Mouse (Mus musculus) hindbrain, embryonic 14.5 days (tissue): ENCODE measurements around the gene Cntn5. TPM values are rescaled to one million over a fixed set of nuclear protein-coding genes. Genes with fewer than 3 reads are reported as not detected.

Source experiments
- ATAC-seq: fragments of 200-750 bp; cut with Nextera tagmentation; 2 replicates; pipeline ENCODE4 v1.8.0; 2017; ENCODE audit warnings: moderate number of reproducible peaks, mild to moderate bottlenecking, moderate TSS enrichment, moderate library complexity; ENCODE audit not compliant: low FRiP score
- DNase-seq: peaks from one replicate; pipeline ENCODE4 v3.0.0-alpha.2; 2015; ENCODE audit warnings: low spot score
- H3K27ac ChIP-seq: fragments of 300-500 bp; sonication (generic); 2 replicates; pipeline ENCODE4 v1.5.1; 2014; ENCODE audit warnings: mild to moderate bottlenecking, moderate library complexity
- H3K27me3 ChIP-seq: fragments of 300-500 bp; sonication (generic); 2 replicates; pipeline ENCODE4 v1.6.1; 2014; ENCODE audit warnings: mild to moderate bottlenecking, low read length, mixed read lengths; ENCODE audit not compliant: control insufficient read depth, insufficient read depth
- H3K36me3 ChIP-seq: fragments of 300-500 bp; sonication (generic); replicated peaks from 2 replicates; pipeline ENCODE4 v1.6.1; 2014; ENCODE audit not compliant: control insufficient read depth, insufficient read depth
- H3K4me1 ChIP-seq: fragments of 300-500 bp; sonication (generic); replicated peaks from 2 replicates; pipeline ENCODE4 v1.6.1; 2014; ENCODE audit warnings: antibody characterized with exemption, low read length, mixed read lengths; ENCODE audit not compliant: control insufficient read depth, insufficient read depth
- H3K4me2 ChIP-seq: fragments of 300-500 bp; sonication (generic); replicated peaks from 2 replicates; pipeline ENCODE4 v1.6.1; 2014; ENCODE audit warnings: mild to moderate bottlenecking, moderate library complexity
- H3K4me3 ChIP-seq: fragments of 300-500 bp; sonication (generic); replicated peaks from 2 replicates; pipeline ENCODE4 v1.5.1; 2014; ENCODE audit warnings: mild to moderate bottlenecking, low read length
- H3K9ac ChIP-seq: fragments of 300-500 bp; sonication (generic); 2 replicates; pipeline ENCODE4 v1.6.1; 2014
- H3K9me3 ChIP-seq: fragments of 300-500 bp; sonication (generic); 2 replicates; pipeline ENCODE4 v1.6.1; 2016; ENCODE audit warnings: low read length; ENCODE audit not compliant: control insufficient read depth
- WGBS: fragments of 180-500 bp; shearing (Covaris S2); extraction: QIAGEN DNeasy Blood & Tissue Kit; methylation state at CpG from one replicate; pipeline ENCODE4 v1.1.7; 2014; 5-methylcytosine and 5-hydroxymethylcytosine counted together
- polyA plus RNA-seq: library from polyadenylated mRNA; unstranded; fragments of >200 nt; fragmentation: Nextera tagmentation; extraction: Ambion mirVana; gene quantifications from 2 replicates; pipeline ENCODE4 v1.2.1, GENCODE M21; 2014

Cntn5 gene
- polyA plus RNA-seq, 1 experiment from 2014 or later, result 22.0 TPM

DNA sequence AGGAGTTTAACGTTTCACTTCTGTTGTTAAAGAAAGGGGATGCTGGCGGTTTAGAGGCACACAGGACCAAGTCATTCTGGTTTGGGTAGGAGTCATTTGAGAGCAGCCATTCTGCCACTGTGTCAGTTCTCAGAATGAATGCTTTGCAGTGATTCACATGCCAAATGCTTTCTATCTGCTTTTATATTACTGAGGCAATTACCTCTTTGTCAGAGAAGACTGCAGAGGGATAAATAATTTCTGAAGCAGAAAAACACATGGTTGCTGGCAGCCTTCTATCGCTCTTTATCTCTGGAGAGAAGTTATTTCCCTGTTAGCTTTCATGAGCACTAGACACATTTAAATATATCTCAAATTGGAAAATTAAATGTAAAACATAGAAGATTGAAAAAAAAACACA, 1207.9 kb downstream of the Cntn5 start:
- Histone ChIP-seq H3K4me2 (no peak overlapping the region), H3K27me3 (no peaks in the 10 kb centered on the region), H3K9me3 (no peaks in the 10 kb centered on the region), H3K9ac (no peak overlapping the region), H3K27ac (no peak overlapping the region; the same call in 1 of the 2 replicates), H3K4me3 (no peak overlapping the region), H3K4me1 (no peaks in the 10 kb centered on the region), H3K36me3 (no peaks in the 10 kb centered on the region)
- WGBS, result 64% methylated on average over 3 of the region's 3 CpGs
- DNase-seq, result no peak
- ATAC-seq, result no peak

DNA sequence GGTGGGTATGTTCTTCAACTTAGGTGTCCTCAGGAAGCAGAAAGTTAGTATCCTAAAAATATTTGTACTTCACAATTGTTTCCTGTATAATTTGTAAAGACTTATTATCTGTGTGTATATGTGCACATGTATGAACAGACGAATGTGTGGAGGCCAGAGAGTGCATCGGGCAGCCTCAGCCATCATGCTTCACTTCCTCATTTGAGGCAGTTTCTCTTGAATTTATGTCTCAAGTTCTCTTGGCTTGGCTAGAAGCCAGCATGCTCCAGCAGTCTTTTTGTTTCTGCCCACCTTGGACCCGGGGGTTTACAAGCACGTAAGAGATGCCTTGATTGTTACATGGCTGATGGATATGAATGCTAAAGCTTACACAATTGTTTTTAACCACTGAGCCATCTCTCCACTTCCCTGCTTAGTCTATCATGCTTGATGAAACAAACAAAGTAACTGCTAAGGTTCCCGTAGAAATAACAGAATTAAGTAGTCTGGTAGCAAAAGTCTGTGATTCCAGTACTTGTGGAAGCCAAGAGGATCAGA, 1222.2 kb downstream of the Cntn5 start:
- no peak for ATAC-seq
- no peak overlapping the region for H3K4me3 ChIP-seq

DNA sequence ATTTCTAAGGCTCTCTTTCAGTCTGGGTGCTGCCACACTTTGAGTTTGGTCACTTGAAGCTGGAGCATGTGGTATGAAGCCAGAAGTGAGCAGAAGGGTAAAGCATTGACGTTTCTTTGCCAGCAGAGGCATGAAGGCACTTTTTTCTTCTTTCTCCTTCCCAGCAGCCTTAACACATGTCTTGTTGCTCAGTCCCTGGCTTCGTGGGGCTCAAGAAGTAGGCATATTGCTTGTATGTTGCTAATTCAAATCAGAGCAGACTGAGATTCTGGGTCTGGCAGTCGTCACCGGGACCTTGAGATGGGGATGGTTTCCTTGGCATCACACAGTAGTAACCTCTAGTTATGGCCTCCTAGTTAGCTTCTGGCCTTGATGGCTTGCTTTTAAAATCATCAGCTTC, 1228.5 kb downstream of the Cntn5 start:
- DNase-seq (no peak), ATAC-seq (no peak)
- Histone ChIP-seq H3K9ac (no peak overlapping the region), H3K4me1 (peaks cover 4% of the 10 kb centered on the region; the same call in 1 of the 2 replicates), H3K4me2 (no peak overlapping the region), H3K27ac (no peak overlapping the region), H3K36me3 (no peaks in the 10 kb centered on the region), H3K9me3 (no peaks in the 10 kb centered on the region), H3K27me3 (no peaks in the 10 kb centered on the region), H3K4me3 (no peak overlapping the region)
- WGBS, result 85% methylated on average over 4 of the region's 4 CpGs

More for the DNA sequence above, 1222.2 kb downstream of the Cntn5 start:
- Histone ChIP-seq H3K27me3 (no peaks in the 10 kb centered on the region), H3K4me1 (no peaks in the 10 kb centered on the region; the same call in 1 of the 2 replicates), H3K4me2 (no peak overlapping the region), H3K27ac (no peak overlapping the region), H3K9ac (no peak overlapping the region), H3K9me3 (no peaks in the 10 kb centered on the region), H3K36me3 (no peaks in the 10 kb centered on the region)
- DNase-seq, result no peak
- 36% methylated on average over 5 of the region's 5 CpGs for WGBS

DNA sequence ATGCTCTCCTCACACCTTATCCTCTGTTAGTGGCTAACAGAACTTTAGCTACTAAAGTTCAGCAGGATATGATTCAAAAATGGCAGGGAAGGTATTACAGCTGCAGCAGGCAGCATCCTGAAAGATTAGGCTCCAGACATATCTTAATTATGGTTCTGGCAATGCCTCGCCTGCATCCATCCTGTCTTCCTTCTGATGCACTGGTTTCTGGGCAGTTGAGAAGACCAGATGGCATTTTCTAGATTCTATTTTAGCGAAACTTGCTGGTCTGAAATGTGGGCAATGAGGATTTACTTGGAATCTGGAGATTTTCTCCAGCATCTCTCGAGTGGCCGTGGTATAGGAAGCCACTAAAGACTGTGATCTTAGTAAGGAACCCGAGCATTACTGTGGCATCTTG, 1230.0 kb downstream of the Cntn5 start:
- Histone ChIP-seq H3K27me3 (no peaks in the 10 kb centered on the region), H3K9ac (no peak overlapping the region), H3K4me3 (no peak overlapping the region), H3K4me1 (0 out of 2 replicates have a peak, but pooled peaks cover 4% of the 10 kb centered on the region), H3K36me3 (no peaks in the 10 kb centered on the region), H3K4me2 (no peak overlapping the region), H3K27ac (no peak overlapping the region), H3K9me3 (no peaks in the 10 kb centered on the region)
- ATAC-seq (no peak), DNase-seq (no peak)
- WGBS, result 91% methylated on average over 5 of the region's 5 CpGs

DNA sequence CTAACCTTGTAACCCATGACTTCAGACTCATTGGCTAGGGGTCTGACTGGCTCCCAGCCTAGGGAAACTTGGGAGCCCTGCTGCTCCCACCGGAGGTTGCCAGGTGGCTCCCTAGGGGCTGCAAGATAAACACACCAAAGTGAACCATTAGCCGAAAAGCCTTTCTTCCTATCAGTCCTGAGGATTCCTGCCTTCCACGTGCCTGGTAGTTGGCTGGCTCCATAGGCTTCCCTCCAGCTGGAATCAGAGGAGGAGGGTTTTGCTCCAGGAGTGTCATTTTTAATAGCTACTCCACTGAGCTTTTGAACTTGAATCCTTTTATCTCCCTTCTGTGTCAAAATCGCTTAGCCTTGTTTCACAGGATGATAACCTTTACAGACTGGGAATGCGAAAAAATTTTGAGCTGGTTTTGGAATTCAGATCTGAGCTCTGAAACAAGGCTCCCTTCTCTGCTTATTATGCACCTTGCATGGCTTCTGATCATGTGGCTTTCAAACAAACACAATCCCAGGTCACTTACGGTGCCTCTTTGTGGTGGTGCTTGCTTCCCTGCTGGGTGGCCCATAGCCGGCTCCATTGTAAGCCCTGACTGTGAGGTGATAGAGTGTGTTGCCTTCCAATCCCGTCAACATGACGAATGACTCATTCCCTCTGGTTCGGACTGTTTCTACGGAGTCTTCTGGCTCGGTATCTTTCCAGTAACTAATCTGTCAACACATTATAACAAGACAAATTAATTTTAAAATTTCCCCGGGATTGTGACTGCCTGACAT, 1231.1 kb downstream of the Cntn5 start:
- ATAC-seq (peak; percentile 79; the same call in 1 of the 2 replicates), DNase-seq (peak; percentile 50)
- no peak overlapping the region for H3K9ac ChIP-seq
- 8% methylated on average over 13 of the region's 13 CpGs for WGBS
- H3K9me3 ChIP-seq, result no peaks in the 10 kb centered on the region
- no peaks in the 10 kb centered on the region for H3K36me3 ChIP-seq
- H3K4me2 ChIP-seq, result no peak overlapping the region
- 0 out of 2 replicates have a peak, but pooled peaks cover 4% of the 10 kb centered on the region for H3K4me1 ChIP-seq
- H3K4me3 ChIP-seq, result no peak overlapping the region
- H3K27ac ChIP-seq, result no peak overlapping the region
- H3K27me3 ChIP-seq, result no peaks in the 10 kb centered on the region

DNA sequence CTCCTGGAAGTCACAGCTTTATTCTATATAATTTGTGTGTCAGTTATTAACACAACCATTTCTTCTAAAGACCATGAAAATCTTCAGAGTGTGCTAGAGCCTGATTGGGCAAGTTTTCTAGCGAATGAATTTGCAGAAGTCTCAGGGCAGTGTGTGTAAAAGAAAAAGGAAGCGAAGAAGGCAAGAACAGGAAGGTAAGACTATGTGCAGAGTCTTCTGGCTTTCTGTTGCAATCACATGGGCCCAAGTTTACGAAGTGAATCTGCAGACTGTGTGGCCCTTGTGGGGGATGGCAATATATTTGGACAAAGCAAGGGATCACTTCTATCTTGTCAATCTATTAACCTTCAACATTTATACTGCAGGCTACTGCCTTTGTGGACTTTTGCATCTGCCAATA, 1251.1 kb downstream of the Cntn5 start:
- 84% methylated on average over 3 of the region's 3 CpGs for WGBS
- Histone ChIP-seq H3K36me3 (no peaks in the 10 kb centered on the region), H3K4me3 (no peak overlapping the region), H3K9ac (no peak overlapping the region), H3K4me1 (no peaks in the 10 kb centered on the region), H3K27ac (no peak overlapping the region), H3K4me2 (no peak overlapping the region), H3K27me3 (no peaks in the 10 kb centered on the region), H3K9me3 (no peaks in the 10 kb centered on the region)
- DNase-seq (no peak), ATAC-seq (no peak)

DNA sequence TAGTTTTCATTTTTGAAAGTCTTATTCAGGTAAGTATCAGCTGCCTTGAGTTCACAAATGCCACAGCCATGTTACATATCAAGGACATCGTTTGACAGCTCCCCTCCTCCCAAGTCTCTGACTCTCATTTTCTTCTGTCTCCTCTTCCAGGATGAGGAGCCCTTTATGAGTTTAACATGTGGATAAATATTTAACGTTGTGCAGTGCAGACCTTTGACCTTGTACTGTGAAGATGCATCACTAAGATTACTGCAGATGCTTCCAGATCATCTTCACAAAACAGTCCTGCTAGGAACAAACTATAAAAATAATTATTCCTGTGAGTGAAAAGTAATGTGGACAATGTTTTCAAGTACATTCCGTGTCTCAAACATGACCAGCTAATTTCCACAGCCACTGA, 1257.2 kb downstream of the Cntn5 start:
- WGBS, result 83% methylated on average over 3 of the region's 3 CpGs
- Histone ChIP-seq H3K36me3 (no peaks in the 10 kb centered on the region), H3K4me3 (no peak overlapping the region), H3K27me3 (no peaks in the 10 kb centered on the region), H3K9ac (no peak overlapping the region), H3K4me2 (no peak overlapping the region), H3K9me3 (no peaks in the 10 kb centered on the region), H3K27ac (no peak overlapping the region), H3K4me1 (no peaks in the 10 kb centered on the region)
- ATAC-seq, result no peak
- DNase-seq, result no peak

DNA sequence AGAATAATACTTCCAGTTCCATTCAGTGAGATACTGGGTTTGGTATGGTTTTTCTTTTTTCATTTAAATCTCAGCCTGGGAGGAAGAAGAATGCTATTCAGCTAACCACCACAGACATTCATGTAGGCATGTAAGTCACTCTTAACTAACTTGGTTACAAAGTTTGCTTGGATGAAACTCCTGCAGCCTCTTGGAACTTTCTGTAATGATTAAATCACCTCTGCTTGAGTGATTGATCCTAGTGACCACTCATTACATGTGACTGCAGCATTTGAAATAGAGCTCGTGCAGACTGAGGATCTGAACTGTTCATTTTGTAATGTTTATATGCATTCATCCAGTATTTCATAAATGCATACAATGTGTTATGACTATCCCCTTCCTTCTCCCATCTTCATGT, 1258.3 kb downstream of the Cntn5 start:
- Histone ChIP-seq H3K4me2 (no peak overlapping the region), H3K27ac (no peak overlapping the region), H3K9ac (no peak overlapping the region), H3K4me3 (no peak overlapping the region), H3K36me3 (no peaks in the 10 kb centered on the region), H3K4me1 (no peaks in the 10 kb centered on the region), H3K9me3 (no peaks in the 10 kb centered on the region), H3K27me3 (no peaks in the 10 kb centered on the region)
- 87% methylated on average over 1 of the region's 1 CpGs for WGBS
- DNase-seq (no peak), ATAC-seq (no peak)
